Mouse (Mus musculus) neural tube, embryonic 14.5 days (tissue): ENCODE results near the gene Acaca. TPM values are rescaled to one million over a fixed set of nuclear protein-coding genes. Genes with fewer than 3 reads are reported as not detected.

Experiments
- ATAC-seq: fragments of 200-750 bp; cut with Nextera tagmentation; 2 replicates; pipeline ENCODE4 v1.8.0; 2017; ENCODE audit warnings: low read depth, mild to moderate bottlenecking, moderate TSS enrichment, moderate library complexity
- H3K27ac ChIP-seq: fragments of 300-500 bp; sonication (generic); 2 replicates; pipeline ENCODE4 v1.5.1; 2014; ENCODE audit warnings: low read depth, mild to moderate bottlenecking, control low read depth, low read length, moderate library complexity, mixed read lengths
- H3K27me3 ChIP-seq: fragments of 300-500 bp; sonication (generic); 2 replicates; pipeline ENCODE4 v1.6.1; 2014; ENCODE audit warnings: low read length; ENCODE audit not compliant: control insufficient read depth, insufficient read depth
- H3K36me3 ChIP-seq: fragments of 300-500 bp; sonication (generic); 2 replicates; pipeline ENCODE4 v1.6.1; 2014; ENCODE audit warnings: low read length, mixed read lengths; ENCODE audit not compliant: control insufficient read depth, insufficient read depth
- H3K4me1 ChIP-seq: fragments of 300-500 bp; sonication (generic); 2 replicates; pipeline ENCODE4 v1.6.1; 2014; ENCODE audit warnings: low read length; ENCODE audit not compliant: control insufficient read depth, insufficient read depth
- H3K4me2 ChIP-seq: fragments of 300-500 bp; sonication (generic); 2 replicates; pipeline ENCODE4 v1.6.1; 2014; ENCODE audit warnings: mild to moderate bottlenecking, low read depth, low read length, control low read depth
- H3K4me3 ChIP-seq: fragments of 300-500 bp; sonication (generic); 2 replicates; pipeline ENCODE4 v1.5.1; 2014; ENCODE audit warnings: low read depth, low read length, control low read depth, mixed read lengths
- H3K9ac ChIP-seq: fragments of 300-500 bp; sonication (generic); replicated peaks from 2 replicates; pipeline ENCODE4 v1.6.1; 2014; ENCODE audit warnings: low read depth, mild to moderate bottlenecking, control low read depth, low read length, mixed read lengths
- H3K9me3 ChIP-seq: fragments of 300-500 bp; sonication (generic); 2 replicates; pipeline ENCODE4 v1.6.1; 2016; ENCODE audit warnings: low read length; ENCODE audit not compliant: control insufficient read depth
- WGBS: fragments of 180-500 bp; shearing (Covaris S2); extraction: QIAGEN DNeasy Blood & Tissue Kit; methylation state at CpG from one replicate; pipeline ENCODE4 v1.1.7; 2014; 5-methylcytosine and 5-hydroxymethylcytosine counted together
- polyA plus RNA-seq: library from polyadenylated mRNA; unstranded; fragments of >200 nt; fragmentation: Nextera tagmentation; extraction: Ambion mirVana; gene quantifications from 2 replicates; pipeline ENCODE4 v1.2.1, GENCODE M21; 2014

The Acaca gene
- polyA plus RNA-seq, 1 experiment from 2014 or later = 38.8 TPM

- no peak for ATAC-seq
- Histone ChIP-seq H3K9ac (no peak overlapping the region), H3K4me3 (no peak overlapping the region), H3K27ac (no peak overlapping the region), H3K27me3 (no peaks in the 10 kb centered on the region), H3K4me1 (no peaks in the 10 kb centered on the region), H3K9me3 (no peaks in the 10 kb centered on the region), H3K4me2 (no peak overlapping the region), H3K36me3 (no peaks in the 10 kb centered on the region)
- WGBS = 60% methylated on average over 10 of the region's 10 CpGs
Observed at GRCm38 (mm10) chr11:84193249-84193648, 63.8 kb downstream of the Acaca start.

- ATAC-seq = no peak
- Histone ChIP-seq H3K9me3 (no peaks in the 10 kb centered on the region), H3K4me3 (no peak overlapping the region), H3K4me2 (no peak overlapping the region), H3K36me3 (no peaks in the 10 kb centered on the region), H3K27me3 (no peaks in the 10 kb centered on the region), H3K27ac (no peak overlapping the region), H3K4me1 (no peaks in the 10 kb centered on the region), H3K9ac (no peak overlapping the region)
- 89% methylated on average over 3 of the region's 3 CpGs for WGBS
Observed at GRCm38 (mm10) chr11:84194751-84195150, 65.3 kb downstream of the Acaca start.

GRCm38 (mm10) chr11:84197607-84198402 is 68.3 kb downstream of the Acaca start:
- WGBS = 95% methylated on average over 3 of the region's 3 CpGs
- no peak overlapping the region for H3K4me2 ChIP-seq

GRCm38 (mm10) chr11:84205776-84206175 is 76.3 kb downstream of the Acaca start:
- H3K4me3 ChIP-seq = no peak overlapping the region
- no peak overlapping the region for H3K4me2 ChIP-seq
- 58% methylated on average over 4 of the region's 4 CpGs for WGBS
- H3K27ac ChIP-seq = no peak overlapping the region
- no peaks in the 10 kb centered on the region for H3K27me3 ChIP-seq
- no peaks in the 10 kb centered on the region for H3K4me1 ChIP-seq
- ATAC-seq = no peak
- no peaks in the 10 kb centered on the region for H3K9me3 ChIP-seq
- no peaks in the 10 kb centered on the region for H3K36me3 ChIP-seq
- no peak overlapping the region for H3K9ac ChIP-seq

More at GRCm38 (mm10) chr11:84197607-84198402, 68.3 kb downstream of the Acaca start:
- Histone ChIP-seq H3K9me3 (no peaks in the 10 kb centered on the region), H3K4me1 (no peaks in the 10 kb centered on the region), H3K9ac (no peak overlapping the region), H3K4me3 (no peak overlapping the region), H3K27me3 (no peaks in the 10 kb centered on the region), H3K36me3 (no peaks in the 10 kb centered on the region), H3K27ac (no peak overlapping the region)
- no peak for ATAC-seq

- ATAC-seq = no peak
- H3K4me3 ChIP-seq = no peak overlapping the region
- no peaks in the 10 kb centered on the region for H3K36me3 ChIP-seq
- H3K9me3 ChIP-seq = no peaks in the 10 kb centered on the region
- H3K27me3 ChIP-seq = no peaks in the 10 kb centered on the region
- WGBS = 97% methylated on average over 6 of the region's 6 CpGs
- no peak overlapping the region for H3K27ac ChIP-seq
- H3K9ac ChIP-seq = no peak overlapping the region
- H3K4me2 ChIP-seq = no peak overlapping the region
- no peaks in the 10 kb centered on the region for H3K4me1 ChIP-seq
Observed at GRCm38 (mm10) chr11:84210876-84211275, 81.4 kb downstream of the Acaca start.

- H3K4me3 ChIP-seq = no peak overlapping the region
- 88% methylated on average over 4 of the region's 4 CpGs for WGBS
- H3K4me2 ChIP-seq = no peak overlapping the region
- no peaks in the 10 kb centered on the region for H3K27me3 ChIP-seq
- no peaks in the 10 kb centered on the region for H3K4me1 ChIP-seq
- ATAC-seq = no peak
- H3K27ac ChIP-seq = no peak overlapping the region
- H3K9ac ChIP-seq = no peak overlapping the region
- no peaks in the 10 kb centered on the region for H3K9me3 ChIP-seq
- no peaks in the 10 kb centered on the region for H3K36me3 ChIP-seq
Observed at GRCm38 (mm10) chr11:84218951-84219350, 89.5 kb downstream of the Acaca start.

GRCm38 (mm10) chr11:84243562-84243961 is 114.1 kb downstream of the Acaca start:
- Histone ChIP-seq H3K27ac (no peak overlapping the region), H3K9ac (no peak overlapping the region), H3K9me3 (no peaks in the 10 kb centered on the region), H3K4me2 (no peak overlapping the region), H3K4me3 (no peak overlapping the region), H3K27me3 (no peaks in the 10 kb centered on the region), H3K4me1 (no peaks in the 10 kb centered on the region), H3K36me3 (0 out of 2 replicates have a peak, but pooled peaks cover 2% of the 10 kb centered on the region)
- ATAC-seq = no peak

GRCm38 (mm10) chr11:84247370-84247769 is 117.9 kb downstream of the Acaca start:
- no peaks in the 10 kb centered on the region for H3K27me3 ChIP-seq
- H3K4me3 ChIP-seq = no peak overlapping the region
- WGBS = 93% methylated on average over 1 of the region's 1 CpGs
- peaks cover 12% of the 10 kb centered on the region; the same call in 1 of the 2 replicates for H3K36me3 ChIP-seq
- H3K27ac ChIP-seq = no peak overlapping the region
- H3K4me2 ChIP-seq = no peak overlapping the region
- H3K9ac ChIP-seq = no peak overlapping the region
- no peak for ATAC-seq
- no peaks in the 10 kb centered on the region for H3K4me1 ChIP-seq
- no peaks in the 10 kb centered on the region for H3K9me3 ChIP-seq

GRCm38 (mm10) chr11:84251170-84251569 is 121.7 kb downstream of the Acaca start:
- ATAC-seq = no peak
- H3K36me3 ChIP-seq = peaks cover 10% of the 10 kb centered on the region; the same call in 1 of the 2 replicates
- no peaks in the 10 kb centered on the region for H3K9me3 ChIP-seq
- H3K4me1 ChIP-seq = no peaks in the 10 kb centered on the region
- H3K4me2 ChIP-seq = no peak overlapping the region
- no peak overlapping the region for H3K27ac ChIP-seq
- H3K4me3 ChIP-seq = no peak overlapping the region
- H3K9ac ChIP-seq = no peak overlapping the region
- no peaks in the 10 kb centered on the region for H3K27me3 ChIP-seq
- WGBS = 83% methylated on average over 3 of the region's 3 CpGs
